Mouse (Mus musculus) spleen, postnatal 10 days (tissue): ENCODE results near the gene Prl4a1.
"Not testable (repeated sequence)": the region's sequence is repeated elsewhere in the genome, so short reads cannot be mapped to it uniquely, and the experiment has no call there.

ENCODE experiments used
- DNase-seq, 2 experiments: peaks; one replicate each; pipeline ENCODE4 v3.0.0; 2021 to 2022; ENCODE audit warnings: low spot score in 2 of 2

Gene Prl4a1

DNA sequence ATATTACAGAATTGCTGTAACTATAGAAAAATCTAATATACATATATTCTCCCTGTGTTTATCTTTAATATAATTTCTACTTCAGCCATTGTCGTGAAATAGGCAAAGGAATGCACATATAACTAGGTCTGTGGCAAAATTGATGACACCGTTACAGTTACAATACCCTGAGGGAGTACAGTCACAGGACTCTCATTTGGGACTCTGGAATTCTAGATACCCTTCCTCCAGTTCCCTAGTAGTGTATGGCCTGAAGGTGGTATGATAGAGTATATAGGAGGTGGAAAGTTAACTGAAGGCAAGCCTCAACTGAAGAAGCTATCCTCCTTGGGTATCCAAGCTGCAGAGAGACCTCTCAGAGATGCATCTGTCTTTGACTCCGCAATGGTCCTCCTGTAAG, at the start of gene Prl4a1:
Gene Prl4a1, plus strand, starts transcription at position 301 of the 400 bp plus-strand sequence.
- DNase-seq, result no peak

DNA sequence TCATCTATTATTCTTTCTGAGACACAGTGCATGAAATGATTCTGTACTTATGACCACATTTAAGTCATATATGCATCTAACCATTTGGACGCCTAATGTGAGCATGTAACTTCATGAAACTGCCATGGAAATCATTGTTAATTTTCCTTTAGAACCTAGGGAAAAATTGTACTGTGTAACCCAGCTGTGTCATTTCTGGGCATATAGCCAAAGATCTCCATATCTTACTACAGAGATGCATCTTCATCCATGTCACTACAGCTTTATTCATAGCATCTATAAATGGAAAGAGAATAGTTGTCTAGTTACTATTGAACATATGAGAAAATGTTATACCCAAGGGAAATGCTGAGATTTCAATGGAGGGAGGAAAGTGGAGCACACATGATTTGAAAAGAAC, 43.1 kb upstream of the Prl4a1 start:
- DNase-seq, result no peak

DNA sequence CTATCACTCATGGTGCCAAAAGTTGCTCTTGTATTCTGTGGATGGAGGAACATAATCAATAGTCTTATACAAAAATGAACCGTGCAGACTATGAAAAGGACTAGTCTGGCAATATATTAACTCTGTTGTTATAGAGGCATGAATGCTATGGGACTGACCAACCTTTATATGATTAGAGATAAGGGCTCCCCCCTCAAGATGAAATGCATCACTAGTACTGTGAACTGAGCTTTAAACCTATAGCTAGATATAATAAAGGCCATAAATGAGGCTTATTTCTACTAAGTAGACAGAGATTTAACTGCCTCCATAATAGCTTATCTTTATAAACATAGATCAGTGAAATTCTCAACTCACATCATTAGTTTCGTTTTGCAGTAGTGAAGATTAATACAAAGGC, 41.7 kb upstream of the Prl4a1 start:
- not testable (repeated sequence) for DNase-seq

DNA sequence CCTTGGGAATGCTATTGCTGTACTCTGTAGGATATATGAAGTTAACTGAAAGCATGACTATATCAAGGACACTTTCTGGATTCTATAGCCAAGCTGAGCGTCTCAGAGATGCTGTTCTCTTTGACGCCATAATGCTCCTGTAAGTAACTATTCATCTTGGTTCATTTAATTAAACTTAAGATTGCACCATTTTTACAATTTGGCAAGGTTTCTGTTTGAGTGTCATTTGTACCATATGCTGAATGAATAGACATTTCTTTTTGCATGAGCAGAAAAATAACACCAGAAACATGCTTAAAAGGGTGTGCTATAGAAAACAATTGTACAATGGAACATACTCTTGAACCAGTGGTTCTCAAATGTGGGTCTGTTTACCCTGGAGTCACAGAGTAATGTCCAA, 38.4 kb upstream of the Prl4a1 start:
- no peak for DNase-seq

DNA sequence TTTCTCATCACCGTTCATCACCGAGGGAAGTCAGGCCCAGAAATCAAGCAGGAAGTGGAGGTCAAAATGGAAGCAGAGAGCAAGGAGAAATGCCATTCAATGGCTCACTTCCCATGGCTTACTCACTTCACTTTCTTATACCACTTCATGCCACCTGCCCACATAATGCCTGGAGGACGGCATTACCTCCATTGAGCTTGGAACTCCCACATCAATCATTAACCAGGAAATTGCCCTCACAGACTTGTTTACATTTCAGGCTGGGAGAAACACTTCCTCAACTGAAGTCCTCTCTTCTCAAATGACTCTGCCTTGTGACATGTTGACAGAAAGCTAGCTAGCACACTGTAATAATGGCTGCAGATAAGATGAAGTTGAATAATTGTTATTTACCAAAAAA, 19.5 kb upstream of the Prl4a1 start:
- not testable (repeated sequence) for DNase-seq

DNA sequence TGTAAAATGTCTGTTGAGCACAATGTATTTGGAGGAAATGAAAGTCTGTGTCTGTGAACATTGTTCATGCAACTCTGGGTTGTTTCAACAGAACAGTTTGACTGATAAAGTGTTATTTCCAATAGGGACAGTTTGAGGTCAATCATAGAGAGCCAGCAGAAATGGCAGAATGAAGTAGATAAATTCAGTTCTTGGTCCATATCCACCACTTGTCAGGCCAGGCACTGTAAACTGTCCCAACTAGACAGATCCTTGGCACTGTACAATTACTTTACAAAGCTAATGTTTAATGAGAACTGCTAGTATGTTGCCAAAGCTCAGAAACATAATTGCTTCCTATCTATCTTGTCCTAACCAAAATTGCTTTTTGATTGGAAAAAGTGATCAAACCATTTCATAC, 13.3 kb downstream of the Prl4a1 start:
- DNase-seq, result no peak

DNA sequence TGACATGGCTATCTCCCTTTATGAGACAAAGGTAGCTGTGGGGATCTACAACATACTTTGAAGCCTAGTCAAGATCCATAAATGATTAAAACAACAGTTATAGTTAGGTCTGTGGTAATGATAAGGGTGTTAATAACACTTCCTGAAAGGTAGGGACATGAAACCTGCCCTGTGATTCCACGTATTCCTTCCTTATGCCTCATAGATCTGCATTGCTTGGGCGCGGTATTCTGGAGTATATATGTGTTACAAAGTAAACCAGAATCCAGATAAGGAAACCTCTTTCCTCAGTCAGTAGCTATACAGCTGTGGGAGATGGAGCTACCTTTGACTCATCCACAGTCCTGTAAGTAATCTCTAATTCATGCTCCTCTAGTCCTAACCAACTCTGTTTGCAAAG, 53.3 kb downstream of the Prl4a1 start:
- no peak for DNase-seq
